Mouse (Mus musculus): ENCODE results near the gene Olfr552. TPM values are rescaled to one million over a fixed set of nuclear protein-coding genes. Genes with fewer than 3 reads are reported as not detected.

Olfr552 gene
- polyA plus RNA-seq (2021; fragmentation: Nextera tagmentation): not detected in 2 replicates
- long read RNA-seq, experiment 1: 0 reads
- long read RNA-seq, experiment 2: 0 reads

GRCm38 (mm10) chr7:102597378-102598031 is at the start of gene Olfr552:
Olfr552 (plus strand) TSS chr7:102597770.

GRCm38 (mm10) chr7:102549570-102549969 is 48.0 kb upstream of the Olfr552 start, which contains the start of gene Olfr549:
Olfr549 (plus strand) TSS chr7:102549870.

GRCm38 (mm10) chr7:102564999-102565997 is 32.3 kb upstream of the Olfr552 start, which contains the start of gene Trim21:
Trim21 (minus strand) TSS chr7:102565486.

GRCm38 (mm10) chr7:102571142-102571541 is 26.4 kb upstream of the Olfr552 start, which contains the start of gene Olfr550:
Olfr550 (plus strand) TSS chr7:102571442.

GRCm38 (mm10) chr7:102591786-102592185 is 5.8 kb upstream of the Olfr552 start, which contains the start of gene Olfr551:
Olfr551 (minus strand) TSS chr7:102591886.

GRCm38 (mm10) chr7:102618118-102618517 is 20.5 kb downstream of the Olfr552 start, which contains the start of gene Olfr553:
Olfr553 (minus strand) TSS chr7:102618218.

GRCm38 (mm10) chr7:102638132-102638531 is 40.6 kb downstream of the Olfr552 start, which contains the start of gene Olfr554:
Olfr554 (plus strand) TSS chr7:102638432.

Other genes with a start within 250 kb of the Olfr552 start
- gene Rrm1, start 156.1 kb upstream of the Olfr552 start, polyA plus RNA-seq (2021; fragmentation: Nextera tagmentation): 8.8 and 8.9 TPM in 2 replicates
- gene Olfr543, start 116.1 kb upstream of the Olfr552 start, polyA plus RNA-seq (2021; fragmentation: Nextera tagmentation): not detected in 2 replicates
- not detected in 2 replicates for gene Olfr544, start 109.5 kb upstream of the Olfr552 start, polyA plus RNA-seq (2021; fragmentation: Nextera tagmentation)
- gene Olfr545, start 98.2 kb upstream of the Olfr552 start, polyA plus RNA-seq (2021; fragmentation: Nextera tagmentation): not detected in 2 replicates
- not detected in 2 replicates for gene Olfr547, start 63.0 kb upstream of the Olfr552 start, polyA plus RNA-seq (2021; fragmentation: Nextera tagmentation)
- not detected in 2 replicates for gene Olfr548-ps1, start 56.9 kb upstream of the Olfr552 start, polyA plus RNA-seq (2021; fragmentation: Nextera tagmentation)
- not detected in 2 replicates for gene Olfr549, start 47.9 kb upstream of the Olfr552 start, polyA plus RNA-seq (2021; fragmentation: Nextera tagmentation)
- gene Trim21, start 32.3 kb upstream of the Olfr552 start, polyA plus RNA-seq (2021; fragmentation: Nextera tagmentation): 0.54 and 0.67 TPM in 2 replicates
- gene Olfr550, start 26.3 kb upstream of the Olfr552 start, polyA plus RNA-seq (2021; fragmentation: Nextera tagmentation): 1.9 and 2.1 TPM in 2 replicates
- gene Olfr551, start 5.9 kb upstream of the Olfr552 start, polyA plus RNA-seq (2021; fragmentation: Nextera tagmentation): not detected in 2 replicates
- not detected in 2 replicates for gene Olfr553, start 20.4 kb downstream of the Olfr552 start, polyA plus RNA-seq (2021; fragmentation: Nextera tagmentation)
- gene Olfr554, start 40.7 kb downstream of the Olfr552 start, polyA plus RNA-seq (2021; fragmentation: Nextera tagmentation): not detected in 2 replicates
- gene Olfr555, start 61.1 kb downstream of the Olfr552 start, polyA plus RNA-seq (2021; fragmentation: Nextera tagmentation): not detected in 2 replicates
- not detected in 2 replicates for gene Olfr556, start 67.1 kb downstream of the Olfr552 start, polyA plus RNA-seq (2021; fragmentation: Nextera tagmentation)
- 2.1 and 2.6 TPM in 2 replicates for gene Trim68, start 89.6 kb downstream of the Olfr552 start, polyA plus RNA-seq (2021; fragmentation: Nextera tagmentation)
- gene Olfr557, start 98.1 kb downstream of the Olfr552 start, polyA plus RNA-seq (2021; fragmentation: Nextera tagmentation): not detected in 2 replicates
- 0.10 and 0.13 TPM in 2 replicates for gene Olfr558, start 104.4 kb downstream of the Olfr552 start, polyA plus RNA-seq (2021; fragmentation: Nextera tagmentation)
- not detected in 2 replicates for gene Olfr33, start 121.3 kb downstream of the Olfr552 start, polyA plus RNA-seq (2021; fragmentation: Nextera tagmentation)
- not detected in 2 replicates for gene Olfr559, start 129.7 kb downstream of the Olfr552 start, polyA plus RNA-seq (2021; fragmentation: Nextera tagmentation)
- gene Olfr560, start 161.6 kb downstream of the Olfr552 start, polyA plus RNA-seq (2021; fragmentation: Nextera tagmentation): not detected in 2 replicates
- not detected in 2 replicates for gene Olfr78, start 161.7 kb downstream of the Olfr552 start, polyA plus RNA-seq (2021; fragmentation: Nextera tagmentation)
- not detected in 2 replicates for gene Olfr561, start 173.5 kb downstream of the Olfr552 start, polyA plus RNA-seq (2021; fragmentation: Nextera tagmentation)
- not detected in 2 replicates for gene Olfr564, start 205.7 kb downstream of the Olfr552 start, polyA plus RNA-seq (2021; fragmentation: Nextera tagmentation)